Mouse (Mus musculus) lung, adult 2 months (tissue): Measurements from ENCODE around the gene Ift20.
A peak's percentile ranks its signal among the peaks of the same experiment; 100 is the strongest.

Source experiments
- CTCF ChIP-seq: fragments of 200-500 bp; IDR thresholded peaks from 2 replicates; pipeline ENCODE4 v1.5.1; 2011; ENCODE audit warnings: mild to moderate bottlenecking, low read length, control low read depth; ENCODE audit not compliant: insufficient read depth
- POLR2A ChIP-seq: fragments of 200-500 bp; IDR thresholded peaks from 2 replicates; pipeline ENCODE4 v1.6.1; 2011; ENCODE audit warnings: low read depth, mild to moderate bottlenecking, control low read depth, low read length, borderline replicate concordance; ENCODE audit errors: extremely low read depth

GRCm38 (mm10) chr11:78524838-78525237, 11.3 kb upstream of the Ift20 start:
- TF ChIP-seq CTCF: no peak
- peak; percentile 39; the same call in 1 of the 2 replicates for TF ChIP-seq POLR2A
